Mouse (Mus musculus) G1E (cell line): ENCODE measurements around the gene Fabp7. TPM values are rescaled to one million over a fixed set of nuclear protein-coding genes. Genes with fewer than 3 reads are reported as not detected.

Experiments used
- ATAC-seq: 2 replicates; pipeline ENCODE4 v1.8.0; 2016; ENCODE audit warnings: mild to moderate bottlenecking; ENCODE audit not compliant: insufficient number of reproducible peaks, poor library complexity, low FRiP score, severe bottlenecking; ENCODE audit errors: extremely low read depth
- DNase-seq: peaks from one replicate; pipeline ENCODE4 v3.0.0; 2012; ENCODE audit warnings: low spot score
- H3K27me3 ChIP-seq: 2 replicates; pipeline ENCODE4 v1.6.1; 2012; ENCODE audit warnings: mild to moderate bottlenecking, low read length, inconsistent platforms; ENCODE audit not compliant: insufficient read depth
- H3K36me3 ChIP-seq: replicated peaks from 2 replicates; pipeline ENCODE3; 2012; ENCODE audit warnings: mild to moderate bottlenecking, inconsistent platforms
- H3K4me1 ChIP-seq: 2 replicates; pipeline ENCODE4 v1.6.1; 2012; ENCODE audit warnings: low read depth, low read length, inconsistent platforms, mixed read lengths; ENCODE audit not compliant: insufficient read depth
- H3K4me3 ChIP-seq: 2 replicates; pipeline ENCODE4 v1.5.1; 2012; ENCODE audit warnings: low read depth, mild to moderate bottlenecking, inconsistent platforms, low read length, moderate library complexity, mixed read lengths
- H3K9me3 ChIP-seq: replicated peaks from 2 replicates; pipeline ENCODE4 v1.6.1; 2012; ENCODE audit warnings: inconsistent platforms
- CTCF ChIP-seq: IDR thresholded peaks from 2 replicates; pipeline ENCODE4 v1.5.1; 2012; ENCODE audit warnings: low read depth, low read length, inconsistent platforms, mixed read lengths
- GATA1 ChIP-seq: IDR thresholded peaks from 2 replicates; pipeline ENCODE4 v1.6.1; 2012; ENCODE audit warnings: borderline replicate concordance, low read length, inconsistent platforms, mixed read lengths
- GATA2 ChIP-seq: IDR thresholded peaks from 2 replicates; pipeline ENCODE4 v1.6.1; 2012; ENCODE audit warnings: low read depth, low read length, inconsistent platforms, borderline replicate concordance
- POLR2AphosphoS5 ChIP-seq: IDR thresholded peaks from 2 replicates; pipeline ENCODE4 v1.6.1; 2012; ENCODE audit warnings: low read depth, low read length, inconsistent platforms; ENCODE audit not compliant: insufficient replicate concordance
- TAL1 ChIP-seq: conservative IDR thresholded peaks from 2 replicates; pipeline ENCODE4 v1.6.1; 2012; ENCODE audit warnings: low read depth, low read length, inconsistent platforms, mixed read lengths
- polyA plus RNA-seq: library from polyadenylated mRNA; stranded (reverse); fragments of >175 nt; gene quantifications from 2 replicates; pipeline ENCODE4 v1.2.3, GENCODE M21; 2012
- total RNA-seq, 2 experiments: library from RNA; stranded (forward) in 1 of 2; stranded (reverse) in 1 of 2; fragments of 200-1000 nt in 1 of 2; fragments of >200 nt in 1 of 2; fragmentation: Nextera tagmentation in 1 of 2; gene quantifications; 2 replicates each; pipeline ENCODE4 v1.2.3; 2014 to 2017

The Fabp7 gene
- total RNA-seq (2014; fragmentation: Nextera tagmentation) = 0.98 TPM in 1 of 2 replicates, not detected in the other
- total RNA-seq (2017) = 0.33 TPM in 1 of 2 replicates, not detected in the other
- not detected in 2 replicates for polyA plus RNA-seq

DNA sequence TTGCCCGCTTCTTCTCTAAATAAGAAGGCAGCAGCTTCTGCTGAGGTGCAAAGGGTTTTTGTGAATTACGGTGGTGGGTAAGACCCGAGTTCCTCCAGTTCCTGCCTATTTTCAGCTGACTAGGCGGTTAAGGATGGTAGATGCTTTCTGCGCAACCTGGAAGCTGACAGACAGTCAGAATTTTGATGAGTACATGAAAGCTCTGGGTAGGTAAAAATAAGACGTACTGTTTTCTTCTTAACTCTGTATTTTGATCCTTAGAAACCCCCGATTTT lies at the start of gene Fabp7:
Gene Fabp7, plus strand, starts transcription at position 6 of the 275 bp plus-strand sequence.
- no peak for DNase-seq
- H3K36me3 ChIP-seq = no peaks in the 10 kb centered on the region
- H3K4me3 ChIP-seq = no peak within 1 kb of the TSS
- no peak for TF ChIP-seq CTCF
- peaks cover 2% of the 10 kb centered on the region for H3K4me1 ChIP-seq
- ATAC-seq = no peak
- H3K9me3 ChIP-seq = no peaks in the 10 kb centered on the region
- H3K27me3 ChIP-seq = peaks cover 3% of the 10 kb centered on the region; the same call in 1 of the 2 replicates

DNA sequence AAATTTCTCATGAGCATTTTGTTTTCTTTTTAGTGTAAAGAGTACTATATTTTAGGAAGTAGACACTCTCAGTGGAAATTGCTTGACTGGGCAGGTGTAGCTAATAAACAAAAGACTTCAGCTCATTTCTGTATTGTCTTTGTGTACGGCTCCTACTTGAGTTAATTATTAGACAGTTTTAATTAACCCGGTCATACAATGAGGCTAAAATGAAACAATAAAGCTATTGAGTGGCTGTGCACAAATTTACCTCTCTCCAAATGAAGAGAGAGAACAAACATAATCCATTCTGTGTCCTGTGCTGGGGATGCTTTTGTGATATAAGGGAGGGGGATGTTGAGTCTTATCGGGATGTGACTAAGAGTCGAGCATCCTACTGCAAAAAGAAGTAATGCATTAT lies 43.9 kb upstream of the Fabp7 start:
- Histone ChIP-seq H3K4me1 (peaks cover 4% of the 10 kb centered on the region; the same call in 1 of the 2 replicates), H3K27me3 (no peaks in the 10 kb centered on the region), H3K9me3 (no peaks in the 10 kb centered on the region), H3K36me3 (no peaks in the 10 kb centered on the region), H3K4me3 (no peak overlapping the region)
- no peak for ATAC-seq
- no peak for DNase-seq
- TF ChIP-seq GATA2 (no peak), POLR2AphosphoS5 (no peak), CTCF (no peak), TAL1 (no peak), GATA1 (no peak)

DNA sequence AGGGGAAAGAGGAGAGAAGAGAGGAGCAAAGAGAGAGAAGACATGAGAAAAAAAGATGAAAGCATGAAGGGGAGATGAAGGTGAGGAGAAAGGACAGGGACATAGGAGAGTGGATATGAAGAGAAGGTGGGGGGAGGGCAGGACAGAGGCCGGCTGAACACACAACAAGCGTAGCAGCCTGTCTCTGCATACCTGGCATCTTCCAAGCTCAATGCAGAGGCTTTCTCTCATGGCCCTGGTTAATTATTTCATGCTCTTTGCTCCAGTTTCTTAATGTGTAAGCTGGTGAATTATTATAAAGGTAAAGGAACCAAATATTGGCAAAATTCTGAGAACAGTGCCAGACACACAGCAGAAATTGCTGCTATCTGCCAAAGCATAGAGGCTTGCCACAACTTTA lies 43.3 kb upstream of the Fabp7 start:
- H3K4me1 ChIP-seq = peaks cover 4% of the 10 kb centered on the region; the same call in 1 of the 2 replicates
- DNase-seq = no peak
- ATAC-seq = no peak
- no peak overlapping the region for H3K4me3 ChIP-seq
- H3K27me3 ChIP-seq = no peaks in the 10 kb centered on the region
- TF ChIP-seq GATA1 (no peak), POLR2AphosphoS5 (no peak), TAL1 (no peak), CTCF (no peak), GATA2 (no peak)
- no peaks in the 10 kb centered on the region for H3K9me3 ChIP-seq
- H3K36me3 ChIP-seq = no peaks in the 10 kb centered on the region

DNA sequence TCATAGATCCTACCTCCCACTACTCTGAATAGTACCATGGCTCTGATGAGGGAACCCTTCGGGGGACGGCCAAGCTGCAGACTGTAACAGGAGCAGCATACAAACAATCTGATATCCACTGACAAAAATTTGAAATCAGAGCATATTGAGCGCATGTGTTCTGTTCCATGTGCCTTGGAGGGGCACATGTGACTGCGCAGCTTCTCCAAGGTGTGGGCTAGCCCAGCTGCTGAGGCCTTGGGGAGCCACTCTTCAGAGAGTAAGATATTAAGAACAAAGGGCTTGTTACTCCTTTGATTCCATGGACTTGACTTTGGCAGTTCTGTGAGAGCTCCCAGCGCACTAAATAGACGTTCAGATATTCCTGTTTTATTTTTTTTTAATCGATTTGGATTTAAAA lies 41.6 kb upstream of the Fabp7 start:
- H3K27me3 ChIP-seq = no peaks in the 10 kb centered on the region
- DNase-seq (no peak), ATAC-seq (no peak)
- TF ChIP-seq CTCF = no peak
- TF ChIP-seq GATA2 = no peak
- TF ChIP-seq POLR2AphosphoS5 = no peak
- TF ChIP-seq GATA1 = no peak
- TF ChIP-seq TAL1 = no peak
- H3K4me3 ChIP-seq = no peak overlapping the region
- H3K4me1 ChIP-seq = peaks cover 4% of the 10 kb centered on the region; the same call in 1 of the 2 replicates
- H3K9me3 ChIP-seq = no peaks in the 10 kb centered on the region
- no peaks in the 10 kb centered on the region for H3K36me3 ChIP-seq

DNA sequence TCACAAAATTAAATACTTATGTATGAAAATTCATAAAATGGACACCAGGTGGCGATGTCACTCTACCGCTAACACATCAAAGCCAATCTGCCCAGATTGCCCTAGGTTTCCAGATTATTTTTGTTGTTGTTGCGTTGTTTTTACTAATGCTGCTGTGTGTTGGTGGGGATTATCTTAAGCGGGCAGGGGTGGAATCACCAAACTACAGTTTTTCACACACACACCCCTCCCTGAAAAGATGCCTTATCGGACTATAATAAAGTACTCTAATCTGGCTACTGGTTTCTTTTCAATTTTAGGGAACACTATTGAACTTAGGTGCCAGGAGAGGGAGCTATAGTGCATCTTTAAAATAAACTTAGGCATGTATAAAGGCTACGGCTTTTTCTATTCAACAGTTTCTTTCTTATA lies 41.1 kb upstream of the Fabp7 start:
- Histone ChIP-seq H3K36me3 (no peaks in the 10 kb centered on the region), H3K4me3 (no peak overlapping the region; the same call in 1 of the 2 replicates), H3K9me3 (no peaks in the 10 kb centered on the region), H3K4me1 (peaks cover 4% of the 10 kb centered on the region; the same call in 1 of the 2 replicates), H3K27me3 (no peaks in the 10 kb centered on the region)
- no peak for ATAC-seq
- peak; percentile 3 for DNase-seq
- no peak for TF ChIP-seq GATA1
- TF ChIP-seq POLR2AphosphoS5 = no peak
- TF ChIP-seq CTCF = no peak
- TF ChIP-seq GATA2 = no peak
- no peak for TF ChIP-seq TAL1

DNA sequence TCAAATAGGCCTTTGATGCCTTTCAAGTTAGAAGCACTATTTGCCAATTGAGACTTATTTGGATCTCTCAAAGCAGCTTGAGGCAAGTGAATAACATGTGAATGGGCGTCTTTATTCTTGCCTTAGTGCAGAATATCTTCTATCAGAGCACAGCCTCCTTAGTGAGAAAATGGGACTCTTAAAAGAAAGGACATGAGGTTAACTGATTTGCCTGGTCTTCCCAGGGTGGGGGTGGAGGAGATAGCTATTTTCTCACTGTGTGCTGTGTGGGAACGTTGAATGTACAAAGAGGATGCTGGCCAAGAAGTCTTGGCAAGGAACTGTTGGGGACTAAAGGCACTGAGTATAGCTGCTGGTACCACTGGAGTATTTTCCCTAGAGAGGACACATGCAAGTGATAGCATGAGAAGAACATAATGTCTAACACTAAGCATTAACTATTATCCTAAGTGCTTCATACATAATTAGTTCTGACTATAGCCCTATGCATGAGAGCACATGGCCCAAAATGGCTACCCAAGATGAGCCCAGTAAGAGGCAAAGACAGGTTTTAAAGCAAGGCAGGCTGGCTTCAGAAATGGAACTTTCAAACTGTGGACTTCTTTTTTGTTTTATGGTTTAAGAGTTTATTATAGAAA lies 40.4 kb upstream of the Fabp7 start:
- Histone ChIP-seq H3K36me3 (no peaks in the 10 kb centered on the region), H3K4me3 (no peak overlapping the region), H3K27me3 (no peaks in the 10 kb centered on the region), H3K9me3 (no peaks in the 10 kb centered on the region), H3K4me1 (peaks cover 4% of the 10 kb centered on the region; the same call in 1 of the 2 replicates)
- DNase-seq (no peak), ATAC-seq (no peak)
- TF ChIP-seq GATA1 (no peak), GATA2 (no peak), TAL1 (no peak), CTCF (no peak), POLR2AphosphoS5 (no peak)

DNA sequence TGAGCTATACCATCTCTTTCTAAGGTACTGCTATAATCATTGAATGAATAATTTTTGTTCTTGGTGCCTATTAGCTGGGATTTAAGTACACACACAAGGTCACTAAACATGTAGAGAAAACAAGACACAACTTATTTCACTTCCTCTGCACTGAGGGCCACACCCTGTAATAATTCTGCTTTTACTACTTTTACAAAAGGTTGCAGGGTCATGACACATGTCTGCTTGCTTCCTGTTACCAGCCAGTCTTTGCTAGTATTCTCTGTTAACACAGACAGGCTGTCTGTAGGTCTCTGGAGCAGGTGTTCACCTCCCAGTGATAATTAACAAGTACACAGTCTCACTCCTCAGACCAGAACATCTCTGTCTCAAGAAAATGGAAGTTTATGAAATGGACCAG lies 39.2 kb upstream of the Fabp7 start:
- H3K27me3 ChIP-seq = no peaks in the 10 kb centered on the region
- DNase-seq (no peak), ATAC-seq (no peak)
- no peaks in the 10 kb centered on the region for H3K9me3 ChIP-seq
- H3K36me3 ChIP-seq = no peaks in the 10 kb centered on the region
- H3K4me3 ChIP-seq = no peak overlapping the region
- TF ChIP-seq CTCF (no peak), POLR2AphosphoS5 (no peak), GATA1 (no peak), TAL1 (no peak)
- peaks cover 4% of the 10 kb centered on the region; the same call in 1 of the 2 replicates for H3K4me1 ChIP-seq
